Mouse (Mus musculus) C3H10T1/2 (cell line): Measurements from ENCODE around the gene Map4. TPM values are rescaled to one million over a fixed set of nuclear protein-coding genes. Genes with fewer than 3 reads are reported as not detected.

ENCODE experiments used
- polyA plus RNA-seq, 2 experiments: library from polyadenylated mRNA; unstranded; fragments of >200 nt; fragmentation: generic; extraction: Trizol; gene quantifications; one replicate each; pipeline ENCODE4 v1.2.1; 2012; ENCODE audit warnings: missing spikeins in 2 of 2

Gene Map4
- 100 to 1,000 TPM in 1 of 2 experiments, 10 to 100 TPM in 1; 32.4 to 113 TPM for polyA plus RNA-seq

DNA sequence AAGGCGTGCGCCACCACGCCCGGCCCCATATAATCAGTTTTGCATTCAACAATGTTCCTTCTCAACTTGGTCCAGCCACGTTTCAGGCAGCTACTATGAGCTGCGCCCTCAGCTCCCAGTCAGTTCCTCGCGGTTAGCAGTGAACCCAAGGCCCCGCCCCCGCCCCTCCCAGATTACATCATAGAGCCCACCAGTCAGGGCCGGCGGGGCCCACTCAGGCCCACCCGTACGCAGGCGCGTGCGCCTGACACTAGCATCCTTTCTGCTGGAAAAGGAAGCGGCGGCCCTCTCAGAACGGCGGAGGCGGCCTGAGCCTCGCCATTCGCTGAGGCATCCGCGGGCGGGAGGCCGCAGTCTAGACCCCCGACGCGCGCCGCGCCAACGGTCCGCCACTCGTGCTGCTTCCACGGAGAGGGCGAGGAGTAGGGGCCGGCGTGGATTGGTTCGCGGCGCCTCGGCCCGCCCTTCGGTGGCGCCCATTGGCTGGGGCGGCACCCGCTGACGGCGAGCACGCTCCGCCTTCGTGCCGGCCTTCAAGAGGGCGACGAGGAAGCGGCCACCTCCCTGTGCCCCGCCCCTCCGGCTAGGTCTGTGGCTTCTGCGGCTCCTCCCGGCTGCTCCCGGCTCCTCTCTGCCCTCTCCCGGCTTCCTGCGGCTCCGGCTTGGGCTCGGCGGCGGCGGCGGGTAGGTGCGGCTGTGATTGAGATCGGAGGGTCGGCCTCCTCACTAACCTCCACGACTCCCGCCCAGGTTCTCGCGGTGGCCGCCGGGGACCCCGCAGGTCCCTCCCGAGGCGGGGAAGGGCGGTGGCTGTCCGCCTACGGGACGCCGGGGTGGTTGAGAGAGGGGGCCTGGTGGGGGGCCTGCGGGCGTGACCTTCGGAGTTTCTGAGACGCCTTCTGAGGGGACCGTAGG, at the start of gene Map4:
Gene Map4 (plus strand): TSS at position 204 of the 915 bp plus-strand sequence.

DNA sequence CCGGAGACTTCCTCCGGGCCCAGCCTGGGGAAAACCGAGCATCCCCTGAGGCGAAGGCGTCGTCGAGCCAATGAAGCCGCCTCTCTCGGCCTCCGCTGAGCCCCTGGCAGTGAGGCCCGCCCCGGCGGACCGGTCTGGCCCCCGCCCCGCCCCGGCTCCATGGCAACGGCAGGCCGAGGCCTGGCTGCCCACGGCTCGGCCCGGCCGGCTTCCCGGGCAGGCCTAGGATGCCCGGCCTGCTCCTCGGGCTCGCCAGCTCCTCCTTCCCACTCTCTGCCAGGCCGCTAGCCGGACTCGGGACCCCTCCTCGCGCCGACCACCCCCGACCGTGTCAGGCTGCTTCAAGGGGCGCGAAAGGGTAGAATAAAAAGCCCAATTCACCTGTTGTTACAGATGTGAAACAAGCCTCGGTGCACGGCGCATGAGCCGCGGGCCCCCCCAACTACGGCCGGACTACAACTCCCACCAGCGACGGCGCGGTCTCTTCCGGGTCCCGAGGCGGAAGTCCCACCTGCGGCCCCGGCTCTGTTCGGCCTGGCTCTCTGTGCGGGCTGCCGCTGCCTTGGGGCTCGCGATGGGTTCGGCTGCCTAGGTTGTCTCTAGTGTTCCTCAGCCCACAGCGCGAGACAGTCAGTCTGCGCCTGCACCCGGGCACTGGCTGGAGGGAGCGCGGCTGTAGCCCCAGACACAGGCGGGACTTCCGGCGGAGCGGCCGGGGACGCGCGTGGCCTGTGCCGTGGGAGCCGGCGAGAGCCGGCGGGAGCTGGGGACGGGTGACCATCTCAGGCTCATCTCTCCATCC, 185.9 kb downstream of the Map4 start, which contains the start of gene Smarcc1:
Gene Smarcc1 (plus strand): TSS at position 732 of the 802 bp plus-strand sequence.

DNA sequence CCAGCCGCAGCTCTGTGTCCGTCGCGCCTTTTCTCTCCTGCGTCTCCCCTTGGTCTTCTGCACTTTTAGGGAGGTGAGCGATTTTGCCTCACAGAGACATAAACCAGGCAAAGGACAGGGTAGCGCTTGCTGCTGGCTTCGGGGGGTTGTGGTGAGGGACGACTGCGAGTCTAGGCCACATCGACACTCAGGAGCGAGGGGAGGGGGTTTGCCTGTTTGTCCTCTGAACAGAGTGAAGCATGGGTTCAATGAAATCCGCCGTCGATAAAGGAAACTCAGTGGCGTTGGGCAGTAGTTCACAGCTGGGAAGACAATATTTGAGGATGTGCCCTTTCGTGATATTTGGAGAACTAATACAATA, 186.5 kb downstream of the Map4 start, which contains the start of gene Dhx30:
Gene Dhx30 (minus strand): TSS at position 52 of the 361 bp plus-strand sequence.

Other genes with a start within 250 kb of the Map4 start
- gene Fbxw18, start 228.8 kb upstream of the Map4 start, polyA plus RNA-seq: not detected
- not detected for gene Fbxw26, start 185.4 kb upstream of the Map4 start, polyA plus RNA-seq
- not detected for gene Fbxw27, start 140.8 kb upstream of the Map4 start, polyA plus RNA-seq
- gene Spink8, start 119.2 kb upstream of the Map4 start, polyA plus RNA-seq: not detected
- gene Nme6, start 98.7 kb upstream of the Map4 start, polyA plus RNA-seq: 10 to 100 TPM; 21.9 to 65.7 TPM
- gene Camp, start 81.8 kb upstream of the Map4 start, polyA plus RNA-seq: under 1 TPM in 1 of 2 experiments, not detected in 1; 0.13 TPM
- gene Cdc25a, start 55.9 kb upstream of the Map4 start, polyA plus RNA-seq: 1 to 10 TPM; 4.0 to 5.6 TPM
- gene Smarcc1, start 186.2 kb downstream of the Map4 start, polyA plus RNA-seq: 10 to 100 TPM in 1 of 2 experiments, 1 to 10 TPM in 1; 5.0 to 19.9 TPM
- 100 to 1,000 TPM in 1 of 2 experiments, 10 to 100 TPM in 1; 77.0 to 122 TPM for gene Dhx30, start 186.4 kb downstream of the Map4 start, polyA plus RNA-seq